Mouse (Mus musculus) stomach, embryonic 15.5 days (tissue): ENCODE results near the gene Fam120b. TPM values are rescaled to one million over a fixed set of nuclear protein-coding genes. Genes with fewer than 3 reads are reported as not detected.
A peak's percentile ranks its signal among the peaks of the same experiment; 100 is the strongest.

Experiments
- ATAC-seq: fragments of 200-750 bp; cut with Nextera tagmentation; 2 replicates; pipeline ENCODE4 v1.8.0; 2017; ENCODE audit warnings: low read depth, moderate number of reproducible peaks, moderate TSS enrichment; ENCODE audit not compliant: insufficient read depth, low FRiP score
- H3K27ac ChIP-seq: fragments of 300-500 bp; sonication (generic); 2 replicates; pipeline ENCODE4 v1.5.1; 2015; ENCODE audit warnings: mild to moderate bottlenecking, inconsistent platforms
- H3K27me3 ChIP-seq: fragments of 300-500 bp; sonication (generic); replicated peaks from 2 replicates; pipeline ENCODE4 v1.6.1; 2015; ENCODE audit warnings: inconsistent platforms
- H3K36me3 ChIP-seq: fragments of 300-500 bp; sonication (generic); 2 replicates; pipeline ENCODE4 v1.6.1; 2015; ENCODE audit warnings: inconsistent platforms
- H3K4me1 ChIP-seq: fragments of 300-500 bp; sonication (generic); 2 replicates; pipeline ENCODE4 v1.6.1; 2015; ENCODE audit warnings: inconsistent platforms
- H3K4me2 ChIP-seq: fragments of 300-500 bp; sonication (generic); 2 replicates; pipeline ENCODE4 v1.6.1; 2015; ENCODE audit warnings: mild to moderate bottlenecking, inconsistent platforms
- H3K4me3 ChIP-seq: fragments of 300-500 bp; sonication (generic); replicated peaks from 2 replicates; pipeline ENCODE4 v1.5.1; 2015; ENCODE audit warnings: inconsistent platforms
- H3K9ac ChIP-seq: fragments of 300-500 bp; sonication (generic); 2 replicates; pipeline ENCODE4 v1.6.1; 2015; ENCODE audit warnings: inconsistent platforms
- H3K9me3 ChIP-seq: fragments of 300-500 bp; sonication (generic); 2 replicates; pipeline ENCODE4 v1.6.1; 2016; ENCODE audit warnings: inconsistent platforms
- WGBS: fragments of 180-500 bp; shearing (Covaris S2); methylation state at CpG from one replicate; pipeline ENCODE4 v1.1.7; 2015; 5-methylcytosine and 5-hydroxymethylcytosine counted together
- polyA plus RNA-seq: library from polyadenylated mRNA; unstranded; fragments of >200 nt; fragmentation: Nextera tagmentation; extraction: Ambion mirVana; gene quantifications from 2 replicates; pipeline ENCODE4 v1.2.1, GENCODE M21; 2015

The Fam120b gene
- polyA plus RNA-seq, 1 experiment from 2014 or later = 26.3 TPM

DNA sequence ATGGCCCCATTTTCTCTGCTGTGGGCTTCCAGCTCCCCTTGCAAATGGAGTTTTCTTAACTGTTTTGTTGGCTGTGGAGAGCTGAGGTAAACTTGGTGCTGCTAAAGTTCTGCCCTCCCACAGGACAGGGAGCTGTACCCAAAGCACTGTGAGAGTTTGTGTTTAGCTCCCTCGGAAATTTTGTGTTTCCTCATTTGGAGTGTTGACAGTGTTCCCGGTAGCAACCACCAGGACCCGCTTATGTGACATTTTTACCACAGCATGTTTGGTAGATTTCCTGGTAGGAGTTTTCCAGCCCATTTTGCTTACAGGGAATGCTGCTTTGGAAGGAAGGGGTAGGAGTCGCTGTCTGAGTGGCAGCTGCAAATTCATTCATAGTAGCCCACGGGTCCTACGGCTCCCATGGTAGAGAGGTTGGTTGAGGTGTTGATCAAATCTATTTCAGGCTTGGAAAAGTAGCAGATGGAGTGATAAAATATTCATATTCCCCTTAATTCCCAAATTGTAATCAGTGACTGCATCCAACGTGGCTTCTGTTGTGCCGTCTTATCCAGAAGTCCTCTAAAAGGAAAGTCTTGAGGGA, 24.1 kb downstream of the Fam120b start:
- 90% methylated on average over 8 of the region's 8 CpGs for WGBS
- Histone ChIP-seq H3K9ac (no peak overlapping the region), H3K27ac (no peak overlapping the region), H3K27me3 (no peaks in the 10 kb centered on the region), H3K9me3 (no peaks in the 10 kb centered on the region), H3K4me3 (no peak overlapping the region), H3K36me3 (peaks cover 51% of the 10 kb centered on the region), H3K4me2 (no peak overlapping the region), H3K4me1 (no peaks in the 10 kb centered on the region)
- ATAC-seq = no peak

DNA sequence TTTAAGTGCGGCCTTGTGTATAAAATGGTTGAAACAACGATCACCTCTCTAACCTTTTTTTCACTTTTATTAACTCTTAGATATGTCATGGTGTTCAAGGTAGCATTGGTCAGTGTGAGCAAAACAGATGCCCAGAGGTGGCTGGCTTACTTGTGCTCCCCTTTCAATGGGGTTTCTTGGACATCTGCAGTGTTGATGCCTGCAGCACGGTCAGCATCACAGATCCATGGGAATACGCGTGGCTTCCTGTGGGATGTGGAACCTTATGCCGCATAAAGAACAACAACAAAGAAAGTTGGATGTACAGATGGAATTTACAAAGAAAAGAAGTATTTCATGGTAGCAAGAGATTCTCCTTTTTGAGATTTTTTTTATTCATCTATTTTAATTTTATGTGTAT, 25.4 kb downstream of the Fam120b start:
- Histone ChIP-seq H3K36me3 (peaks cover 59% of the 10 kb centered on the region), H3K9ac (no peak overlapping the region), H3K4me3 (no peak overlapping the region), H3K4me2 (no peak overlapping the region), H3K27ac (no peak overlapping the region), H3K9me3 (no peaks in the 10 kb centered on the region), H3K4me1 (no peaks in the 10 kb centered on the region), H3K27me3 (no peaks in the 10 kb centered on the region)
- 96% methylated on average over 6 of the region's 6 CpGs for WGBS
- no peak for ATAC-seq

DNA sequence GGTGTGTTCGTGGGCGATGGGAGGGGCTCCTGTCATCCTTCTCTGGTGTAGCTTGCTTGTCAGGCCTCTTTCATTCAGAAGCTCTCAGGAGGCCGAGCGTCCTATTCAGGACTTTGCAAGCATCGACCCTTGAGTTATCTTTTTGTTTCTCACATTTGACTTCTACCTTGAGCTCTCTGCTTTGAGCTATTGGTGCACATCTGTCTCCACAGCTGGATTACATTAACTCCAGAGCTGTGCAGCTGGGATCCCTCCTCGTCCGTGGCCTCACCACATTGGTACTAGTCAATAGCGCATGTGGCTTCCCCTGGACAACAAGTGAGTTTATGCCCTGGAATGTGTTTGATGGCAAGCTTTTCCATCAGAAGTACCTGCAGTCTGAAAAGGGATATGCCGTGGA, 26.7 kb downstream of the Fam120b start:
- Histone ChIP-seq H3K4me3 (no peak overlapping the region), H3K27me3 (no peaks in the 10 kb centered on the region), H3K36me3 (peaks cover 58% of the 10 kb centered on the region), H3K9me3 (no peaks in the 10 kb centered on the region), H3K9ac (no peak overlapping the region), H3K4me2 (no peak overlapping the region), H3K27ac (no peak overlapping the region), H3K4me1 (no peaks in the 10 kb centered on the region)
- WGBS = 93% methylated on average over 9 of the region's 9 CpGs
- no peak for ATAC-seq

- ATAC-seq = no peak
- Histone ChIP-seq H3K9ac (no peak overlapping the region), H3K27me3 (no peaks in the 10 kb centered on the region), H3K36me3 (peaks cover 53% of the 10 kb centered on the region), H3K4me3 (no peak overlapping the region), H3K4me1 (no peaks in the 10 kb centered on the region), H3K4me2 (no peak overlapping the region), H3K9me3 (no peaks in the 10 kb centered on the region), H3K27ac (no peak overlapping the region)
- WGBS = 67% methylated on average over 8 of the region's 8 CpGs
These were observed 27.2 kb downstream of the Fam120b start for GRCm38 (mm10) chr17:15423080-15423765.

GRCm38 (mm10) chr17:15425931-15426330, 29.9 kb downstream of the Fam120b start:
- WGBS = 82% methylated on average over 3 of the region's 3 CpGs

DNA sequence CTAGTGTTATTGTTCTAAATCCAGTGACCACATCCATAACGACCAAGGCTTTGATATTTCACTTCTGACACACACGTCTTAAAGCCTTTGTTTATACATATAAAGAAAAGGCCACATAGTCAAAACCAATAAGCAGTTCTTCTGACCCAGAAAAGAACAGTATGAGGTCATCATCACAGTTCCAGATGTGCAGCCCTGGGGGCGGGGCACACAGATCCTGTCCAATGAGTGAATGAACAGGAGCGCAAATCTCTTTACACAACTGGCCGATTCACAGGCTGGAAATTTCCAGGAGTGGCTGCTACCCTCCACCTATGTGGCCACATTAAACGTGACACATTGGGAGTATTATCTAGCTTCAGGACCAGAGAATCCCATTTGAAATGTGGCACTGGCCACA, 33.4 kb downstream of the Fam120b start:
- Histone ChIP-seq H3K4me3 (no peak overlapping the region), H3K27ac (no peak overlapping the region), H3K36me3 (peaks cover 33% of the 10 kb centered on the region), H3K4me2 (no peak overlapping the region), H3K4me1 (no peaks in the 10 kb centered on the region), H3K9ac (no peak overlapping the region), H3K9me3 (no peaks in the 10 kb centered on the region), H3K27me3 (no peaks in the 10 kb centered on the region)
- WGBS = 83% methylated on average over 6 of the region's 6 CpGs
- ATAC-seq = no peak

More at GRCm38 (mm10) chr17:15425931-15426330, 29.9 kb downstream of the Fam120b start:
- Histone ChIP-seq H3K4me3 (no peak overlapping the region), H3K27me3 (no peaks in the 10 kb centered on the region), H3K4me1 (no peaks in the 10 kb centered on the region), H3K27ac (no peak overlapping the region), H3K9ac (no peak overlapping the region), H3K9me3 (no peaks in the 10 kb centered on the region), H3K36me3 (peaks cover 54% of the 10 kb centered on the region), H3K4me2 (no peak overlapping the region)
- ATAC-seq = no peak

DNA sequence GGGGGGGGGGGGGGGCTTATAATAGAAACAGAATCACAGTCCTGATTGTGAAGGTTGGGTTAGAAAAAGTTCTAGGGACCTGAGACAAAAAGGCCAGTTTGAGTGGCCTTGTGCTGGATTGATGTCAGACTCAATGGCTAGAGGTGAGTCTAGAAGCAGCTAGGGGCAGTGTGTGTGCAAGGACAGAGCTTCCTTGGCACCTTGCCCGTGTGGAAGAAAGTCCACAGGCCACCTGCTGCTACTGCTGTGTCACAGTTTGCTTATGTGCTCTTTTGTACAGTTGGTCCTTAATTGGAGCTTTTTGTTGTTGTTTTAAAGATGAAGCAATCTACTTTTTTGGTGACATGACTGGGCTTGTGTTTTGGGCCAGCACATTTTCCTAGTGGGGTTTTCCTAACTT, 33.9 kb downstream of the Fam120b start:
- no peak overlapping the region for H3K4me3 ChIP-seq
- 36% methylated on average over 1 of the region's 1 CpGs for WGBS
- no peaks in the 10 kb centered on the region for H3K9me3 ChIP-seq
- ATAC-seq = no peak; the same call in 1 of the 2 replicates
- H3K36me3 ChIP-seq = peaks cover 30% of the 10 kb centered on the region
- H3K9ac ChIP-seq = no peak overlapping the region
- H3K27me3 ChIP-seq = no peaks in the 10 kb centered on the region
- H3K4me1 ChIP-seq = no peaks in the 10 kb centered on the region
- no peak overlapping the region for H3K27ac ChIP-seq
- no peak overlapping the region for H3K4me2 ChIP-seq

- Histone ChIP-seq H3K9me3 (no peaks in the 10 kb centered on the region), H3K27me3 (no peaks in the 10 kb centered on the region), H3K4me1 (no peaks in the 10 kb centered on the region), H3K9ac (no peak overlapping the region), H3K4me3 (no peak overlapping the region), H3K27ac (no peak overlapping the region), H3K4me2 (no peak overlapping the region), H3K36me3 (peaks cover 19% of the 10 kb centered on the region)
- 53% methylated on average over 5 of the region's 5 CpGs for WGBS
- ATAC-seq = no peak
These were observed 35.1 kb downstream of the Fam120b start for GRCm38 (mm10) chr17:15431021-15431514.

- no peak overlapping the region for H3K9ac ChIP-seq
- H3K4me3 ChIP-seq = no peak overlapping the region
- 91% methylated on average over 4 of the region's 4 CpGs for WGBS
- no peaks in the 10 kb centered on the region for H3K27me3 ChIP-seq
- H3K27ac ChIP-seq = no peak overlapping the region
- no peaks in the 10 kb centered on the region for H3K9me3 ChIP-seq
- no peak overlapping the region for H3K4me2 ChIP-seq
- H3K4me1 ChIP-seq = no peaks in the 10 kb centered on the region
- no peak for ATAC-seq
- peaks cover 17% of the 10 kb centered on the region; the same call in 1 of the 2 replicates for H3K36me3 ChIP-seq
These were observed 35.5 kb downstream of the Fam120b start for GRCm38 (mm10) chr17:15431551-15431950.

DNA sequence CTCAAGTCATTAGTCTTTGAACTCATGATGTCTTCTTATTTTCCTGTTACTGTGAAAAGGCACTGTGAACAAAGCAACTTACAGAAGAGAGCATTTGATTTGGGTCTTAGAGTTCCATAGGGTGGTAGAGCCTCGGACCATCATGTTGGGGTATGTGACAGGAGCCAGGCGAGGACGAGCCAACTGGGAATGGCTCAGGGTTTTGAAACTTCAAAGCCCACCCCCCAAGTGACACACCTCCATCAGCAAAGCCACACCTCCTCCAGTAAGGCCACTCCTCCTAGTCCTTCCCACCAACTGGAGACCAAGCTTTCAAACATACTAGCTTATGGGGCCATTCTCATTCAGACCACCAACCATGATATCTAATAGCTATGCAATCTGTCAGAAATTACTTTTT, 36.0 kb downstream of the Fam120b start:
- Histone ChIP-seq H3K4me2 (no peak overlapping the region), H3K4me3 (no peak overlapping the region), H3K27ac (no peak overlapping the region), H3K27me3 (no peaks in the 10 kb centered on the region), H3K9ac (no peak overlapping the region), H3K4me1 (no peaks in the 10 kb centered on the region), H3K9me3 (no peaks in the 10 kb centered on the region), H3K36me3 (peaks cover 14% of the 10 kb centered on the region; the same call in 1 of the 2 replicates)
- WGBS = 82% methylated on average over 3 of the region's 3 CpGs
- ATAC-seq = no peak

- Histone ChIP-seq H3K9ac (no peak overlapping the region), H3K4me3 (no peak overlapping the region), H3K4me1 (no peaks in the 10 kb centered on the region), H3K27ac (no peak overlapping the region), H3K27me3 (no peaks in the 10 kb centered on the region), H3K9me3 (no peaks in the 10 kb centered on the region), H3K4me2 (no peak overlapping the region), H3K36me3 (peaks cover 7% of the 10 kb centered on the region; the same call in 1 of the 2 replicates)
- ATAC-seq = no peak
- WGBS = 69% methylated on average over 3 of the region's 3 CpGs
These were observed 38.7 kb downstream of the Fam120b start for GRCm38 (mm10) chr17:15434748-15435147.

- 50% methylated on average over 8 of the region's 8 CpGs for WGBS
- Histone ChIP-seq H3K4me1 (peaks cover 9% of the 10 kb centered on the region; the same call in 1 of the 2 replicates), H3K4me3 (no peak overlapping the region), H3K27ac (no peak overlapping the region), H3K36me3 (no peaks in the 10 kb centered on the region), H3K4me2 (peak overlapping the region; percentile 38; the same call in 1 of the 2 replicates), H3K9ac (no peak overlapping the region), H3K9me3 (no peaks in the 10 kb centered on the region), H3K27me3 (no peaks in the 10 kb centered on the region)
- ATAC-seq = no peak
These were observed 44.1 kb downstream of the Fam120b start for GRCm38 (mm10) chr17:15440067-15440462.
